Mouse (Mus musculus) midbrain, embryonic 10.5 days (tissue): ENCODE measurements around the gene Cryba4. TPM values are rescaled to one million over a fixed set of nuclear protein-coding genes. Genes with fewer than 3 reads are reported as not detected.

Source experiments
- DNase-seq: peaks from one replicate; pipeline ENCODE4 v3.0.0-alpha.2; 2017; ENCODE audit warnings: low spot score
- H3K27ac ChIP-seq: fragments of 300-500 bp; sonication (generic); replicated peaks from 2 replicates; pipeline ENCODE4 v1.5.1; 2016; ENCODE audit warnings: mild to moderate bottlenecking
- H3K27me3 ChIP-seq: fragments of 300-500 bp; sonication (generic); 2 replicates; pipeline ENCODE4 v1.6.1; 2016; ENCODE audit warnings: low read depth, mild to moderate bottlenecking; ENCODE audit not compliant: poor library complexity, severe bottlenecking
- H3K36me3 ChIP-seq: fragments of 300-500 bp; sonication (generic); 2 replicates; pipeline ENCODE4 v1.6.1; 2016; ENCODE audit warnings: mild to moderate bottlenecking, moderate library complexity
- H3K4me1 ChIP-seq: fragments of 300-500 bp; sonication (generic); 2 replicates; pipeline ENCODE4 v1.6.1; 2016
- H3K4me3 ChIP-seq: fragments of 300-500 bp; sonication (generic); 2 replicates; pipeline ENCODE4 v1.5.1; 2016; ENCODE audit warnings: mild to moderate bottlenecking, moderate library complexity
- H3K9me3 ChIP-seq: fragments of 300-500 bp; sonication (generic); replicated peaks from 2 replicates; pipeline ENCODE4 v1.6.1; 2016; ENCODE audit warnings: mild to moderate bottlenecking
- WGBS: fragments of 180-500 bp; shearing (Covaris S2); methylation state at CpG from one replicate; pipeline ENCODE4 v1.1.7; 2016; 5-methylcytosine and 5-hydroxymethylcytosine counted together
- polyA plus RNA-seq: library from polyadenylated mRNA; unstranded; fragments of >200 nt; fragmentation: Nextera tagmentation; extraction: Ambion mirVana; gene quantifications from 2 replicates; pipeline ENCODE4 v1.2.1, GENCODE M21; 2016

Cryba4 gene
- polyA plus RNA-seq, 1 experiment from 2014 or later, result 0.43 TPM

- Histone ChIP-seq H3K36me3 (no peaks in the 10 kb centered on the region), H3K27me3 (peaks cover 13% of the 10 kb centered on the region), H3K27ac (no peak overlapping the region), H3K9me3 (no peaks in the 10 kb centered on the region), H3K4me3 (peak overlapping the region; percentile 87), H3K4me1 (peaks cover 92% of the 10 kb centered on the region)
- WGBS, result 78% methylated on average over 4 of the region's 4 CpGs
- DNase-seq, result no peak
Observed at GRCm38 (mm10) chr5:112275021-112275804, 22.9 kb upstream of the Cryba4 start.

DNA sequence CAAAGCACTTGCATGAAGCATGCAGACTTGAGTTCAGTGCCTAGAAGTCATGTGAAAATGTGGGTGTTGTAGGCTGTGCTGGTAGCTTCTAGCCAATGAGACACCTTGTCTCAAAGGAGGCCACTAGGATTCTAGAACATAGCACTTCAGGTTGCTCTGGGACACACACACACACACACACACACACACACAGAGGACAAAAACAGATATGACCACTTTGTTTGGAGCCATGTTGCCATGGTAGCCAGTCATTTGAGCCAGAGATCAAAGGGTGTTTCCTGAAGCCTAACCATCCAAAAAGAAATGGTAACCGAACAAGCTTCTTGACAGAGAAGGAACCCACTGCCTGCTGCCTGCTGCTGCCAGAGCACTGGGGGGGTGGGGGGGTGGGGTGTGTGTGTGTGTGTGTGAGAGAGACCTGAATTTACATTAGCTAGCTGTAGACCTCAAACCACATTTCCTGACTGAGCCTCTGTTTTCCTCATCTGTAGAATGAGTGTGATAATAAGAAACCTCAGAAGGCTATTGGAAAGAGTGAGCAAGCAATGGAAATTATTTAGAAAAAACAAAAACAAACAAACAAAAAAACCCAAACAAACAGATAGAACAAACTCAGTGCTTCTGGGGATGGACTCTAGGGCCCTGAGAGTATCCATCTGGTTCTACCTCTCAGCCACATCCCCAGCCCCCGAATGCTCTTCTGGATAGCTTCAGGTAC lies 21.6 kb upstream of the Cryba4 start:
- Histone ChIP-seq H3K9me3 (no peaks in the 10 kb centered on the region), H3K4me3 (no peak overlapping the region), H3K27ac (no peak overlapping the region), H3K27me3 (peaks cover 26% of the 10 kb centered on the region), H3K4me1 (peaks cover 87% of the 10 kb centered on the region), H3K36me3 (no peaks in the 10 kb centered on the region)
- no peak for DNase-seq
- 58% methylated on average over 2 of the region's 2 CpGs for whole genome bisulfite sequencing

GRCm38 (mm10) chr5:112272934-112273333 lies 20.6 kb upstream of the Cryba4 start:
- WGBS, result 70% methylated on average over 2 of the region's 2 CpGs
- Histone ChIP-seq H3K36me3 (no peaks in the 10 kb centered on the region), H3K27ac (no peak overlapping the region), H3K9me3 (no peaks in the 10 kb centered on the region), H3K4me3 (no peak overlapping the region), H3K4me1 (peaks cover 79% of the 10 kb centered on the region), H3K27me3 (peaks cover 35% of the 10 kb centered on the region)
- no peak for DNase-seq

- H3K27me3 ChIP-seq, result peaks cover 55% of the 10 kb centered on the region
- H3K9me3 ChIP-seq, result no peaks in the 10 kb centered on the region
- 54% methylated on average over 24 of the region's 24 CpGs for WGBS
- H3K4me1 ChIP-seq, result peaks cover 65% of the 10 kb centered on the region
- DNase-seq, result peak; percentile 46
- H3K4me3 ChIP-seq, result no peak overlapping the region
- no peaks in the 10 kb centered on the region for H3K36me3 ChIP-seq
- peak overlapping the region; percentile 63 for H3K27ac ChIP-seq
Observed at GRCm38 (mm10) chr5:112270764-112271541, 18.6 kb upstream of the Cryba4 start.

- H3K27ac ChIP-seq, result 0 out of 2 replicates have a peak overlapping the region, but pooled peaks have one; percentile 7
- peaks cover 53% of the 10 kb centered on the region for H3K27me3 ChIP-seq
- H3K4me3 ChIP-seq, result no peak overlapping the region
- WGBS, result 68% methylated on average over 9 of the region's 9 CpGs
- DNase-seq, result no peak
- H3K36me3 ChIP-seq, result no peaks in the 10 kb centered on the region
- peaks cover 29% of the 10 kb centered on the region for H3K4me1 ChIP-seq
- no peaks in the 10 kb centered on the region for H3K9me3 ChIP-seq
Observed at GRCm38 (mm10) chr5:112266011-112266777, 13.9 kb upstream of the Cryba4 start.

GRCm38 (mm10) chr5:112265515-112265914 lies 13.2 kb upstream of the Cryba4 start:
- WGBS, result 8% methylated on average over 10 of the region's 10 CpGs
- peaks cover 53% of the 10 kb centered on the region for H3K27me3 ChIP-seq
- H3K4me3 ChIP-seq, result no peak overlapping the region
- H3K9me3 ChIP-seq, result no peaks in the 10 kb centered on the region
- peak; percentile 61 for DNase-seq
- peaks cover 22% of the 10 kb centered on the region for H3K4me1 ChIP-seq
- peak overlapping the region; percentile 7; the same call in 1 of the 2 replicates for H3K27ac ChIP-seq
- H3K36me3 ChIP-seq, result no peaks in the 10 kb centered on the region

- DNase-seq, result no peak
- 85% methylated on average over 5 of the region's 5 CpGs for WGBS
- Histone ChIP-seq H3K36me3 (no peaks in the 10 kb centered on the region), H3K4me1 (peaks cover 18% of the 10 kb centered on the region), H3K27me3 (peaks cover 50% of the 10 kb centered on the region), H3K4me3 (no peak overlapping the region), H3K27ac (0 out of 2 replicates have a peak overlapping the region, but pooled peaks have one; percentile 7), H3K9me3 (no peaks in the 10 kb centered on the region)
Observed at GRCm38 (mm10) chr5:112265110-112265509, 12.8 kb upstream of the Cryba4 start.

- no peak overlapping the region for H3K27ac ChIP-seq
- WGBS, result 89% methylated on average over 7 of the region's 7 CpGs
- no peaks in the 10 kb centered on the region for H3K9me3 ChIP-seq
- H3K27me3 ChIP-seq, result peaks cover 41% of the 10 kb centered on the region
- H3K4me3 ChIP-seq, result no peak overlapping the region
- H3K36me3 ChIP-seq, result no peaks in the 10 kb centered on the region
- no peak for DNase-seq
- peaks cover 14% of the 10 kb centered on the region for H3K4me1 ChIP-seq
Observed at GRCm38 (mm10) chr5:112264099-112264498, 11.8 kb upstream of the Cryba4 start.

DNA sequence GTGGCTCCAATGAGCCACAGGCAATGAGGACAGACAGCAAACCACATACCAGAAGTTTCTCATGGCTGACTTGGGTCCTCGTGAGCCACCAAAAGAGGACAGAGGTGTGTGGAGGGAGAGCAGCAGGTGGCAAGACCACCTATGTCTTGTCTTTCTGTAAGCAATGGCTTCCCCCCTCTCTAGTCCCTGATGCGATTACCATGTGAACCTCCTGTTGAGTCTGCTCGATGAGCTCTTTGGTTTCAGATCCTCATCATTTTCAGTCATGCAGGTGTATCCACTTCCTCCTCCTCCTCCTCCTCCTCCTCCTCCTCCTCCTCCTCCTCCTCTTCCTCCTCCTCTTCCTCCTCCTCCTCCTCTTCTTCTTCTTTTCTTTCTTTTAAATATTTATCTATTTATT lies 8.5 kb upstream of the Cryba4 start:
- WGBS, result 77% methylated on average over 3 of the region's 3 CpGs

GRCm38 (mm10) chr5:112259862-112260650 lies 7.7 kb upstream of the Cryba4 start:
- 88% methylated on average over 16 of the region's 16 CpGs for WGBS
- Histone ChIP-seq H3K36me3 (no peaks in the 10 kb centered on the region), H3K27ac (no peak overlapping the region), H3K27me3 (peaks cover 7% of the 10 kb centered on the region; the same call in 1 of the 2 replicates), H3K4me1 (no peaks in the 10 kb centered on the region; the same call in 1 of the 2 replicates), H3K9me3 (no peaks in the 10 kb centered on the region), H3K4me3 (no peak overlapping the region)
- DNase-seq, result no peak

More for the DNA sequence above, 8.5 kb upstream of the Cryba4 start:
- peaks cover 9% of the 10 kb centered on the region; the same call in 1 of the 2 replicates for H3K27me3 ChIP-seq
- H3K4me3 ChIP-seq, result no peak overlapping the region
- H3K9me3 ChIP-seq, result no peaks in the 10 kb centered on the region
- peaks cover 7% of the 10 kb centered on the region for H3K4me1 ChIP-seq
- no peaks in the 10 kb centered on the region for H3K36me3 ChIP-seq
- no peak overlapping the region for H3K27ac ChIP-seq
- DNase-seq, result no peak

GRCm38 (mm10) chr5:112257896-112258295 lies 5.6 kb upstream of the Cryba4 start:
- Histone ChIP-seq H3K4me3 (no peak overlapping the region), H3K36me3 (no peaks in the 10 kb centered on the region), H3K4me1 (peaks cover 10% of the 10 kb centered on the region), H3K27me3 (no peaks in the 10 kb centered on the region; the same call in 1 of the 2 replicates), H3K9me3 (no peaks in the 10 kb centered on the region), H3K27ac (no peak overlapping the region)
- no peak for DNase-seq
- WGBS, result 93% methylated on average over 3 of the region's 3 CpGs
